Mouse (Mus musculus): ENCODE measurements around the gene Drosha. TPM values are rescaled to one million over a fixed set of nuclear protein-coding genes. Genes with fewer than 3 reads are reported as not detected.

The Drosha gene
- total RNA-seq, 1 experiment from 2014 or later, result 33.8 TPM

- no peak for DNase-seq
These were observed 5.3 kb downstream of the Drosha start for GRCm38 (mm10) chr15:12829878-12830277.

- DNase-seq, result no peak
These were observed 8.0 kb downstream of the Drosha start for GRCm38 (mm10) chr15:12832599-12832998.

- no peak for DNase-seq
These were observed 8.8 kb downstream of the Drosha start for GRCm38 (mm10) chr15:12833385-12833784.

- DNase-seq, result no peak
These were observed 9.6 kb downstream of the Drosha start for GRCm38 (mm10) chr15:12834231-12834630.

GRCm38 (mm10) chr15:12840737-12841136, 16.1 kb downstream of the Drosha start:
- DNase-seq, result no peak

GRCm38 (mm10) chr15:12842833-12843232, 18.2 kb downstream of the Drosha start:
- peak; percentile 16 for DNase-seq

- DNase-seq, result peak; percentile 44
These were observed 23.8 kb downstream of the Drosha start for GRCm38 (mm10) chr15:12848196-12848975.

GRCm38 (mm10) chr15:12849373-12849772, 24.8 kb downstream of the Drosha start:
- no peak for DNase-seq

- no peak for DNase-seq
These were observed 28.9 kb downstream of the Drosha start for GRCm38 (mm10) chr15:12853471-12853870.

- no peak for DNase-seq
These were observed 32.2 kb downstream of the Drosha start for GRCm38 (mm10) chr15:12856780-12857179.

- no peak for DNase-seq
These were observed 33.4 kb downstream of the Drosha start for GRCm38 (mm10) chr15:12857840-12858516.

GRCm38 (mm10) chr15:12858645-12859044, 34.0 kb downstream of the Drosha start:
- DNase-seq, result no peak

GRCm38 (mm10) chr15:12862061-12862460, 37.4 kb downstream of the Drosha start:
- no peak for DNase-seq

GRCm38 (mm10) chr15:12863669-12864068, 39.1 kb downstream of the Drosha start:
- DNase-seq, result no peak

GRCm38 (mm10) chr15:12865595-12866314, 41.1 kb downstream of the Drosha start:
- no peak for DNase-seq

GRCm38 (mm10) chr15:12867269-12867668, 42.7 kb downstream of the Drosha start:
- DNase-seq, result no peak

- DNase-seq, result peak; percentile 13
These were observed 51.0 kb downstream of the Drosha start for GRCm38 (mm10) chr15:12875442-12876176.

- no peak for DNase-seq
These were observed 51.7 kb downstream of the Drosha start for GRCm38 (mm10) chr15:12876266-12876665.

- DNase-seq, result no peak
These were observed 52.3 kb downstream of the Drosha start for GRCm38 (mm10) chr15:12876881-12877280.

- no peak for DNase-seq
These were observed 53.3 kb downstream of the Drosha start for GRCm38 (mm10) chr15:12877934-12878333.

- DNase-seq, result no peak
These were observed 54.0 kb downstream of the Drosha start for GRCm38 (mm10) chr15:12878581-12878980.

- DNase-seq, result no peak
These were observed 55.3 kb downstream of the Drosha start for GRCm38 (mm10) chr15:12879937-12880336.

All from adrenal gland, postnatal 14 days (tissue).